Mouse (Mus musculus) common myeloid progenitor, adult 5-6 weeks (primary cell): Measurements from ENCODE around the gene Cldn2. TPM values are rescaled to one million over a fixed set of nuclear protein-coding genes. Genes with fewer than 3 reads are reported as not detected.
A peak's percentile ranks its signal among the peaks of the same experiment; 100 is the strongest.

Experiments used
- ATAC-seq: replicated peaks from 2 replicates; pipeline ENCODE4 v1.8.0; 2016; ENCODE audit warnings: low read depth, mild to moderate bottlenecking, moderate TSS enrichment, inconsistent platforms; ENCODE audit not compliant: poor library complexity, severe bottlenecking
- total RNA-seq: library from RNA; stranded (forward); fragments of 200-1000, 187-1606 nt; gene quantifications from 2 replicates; pipeline ENCODE4 v1.2.3, GENCODE M21; 2017

The Cldn2 gene
- total RNA-seq, 1 experiment from 2014 or later, result not detected

GRCm38 (mm10) chrX:139803028-139803427 is 2.4 kb downstream of the Cldn2 start:
- no peak for ATAC-seq

DNA sequence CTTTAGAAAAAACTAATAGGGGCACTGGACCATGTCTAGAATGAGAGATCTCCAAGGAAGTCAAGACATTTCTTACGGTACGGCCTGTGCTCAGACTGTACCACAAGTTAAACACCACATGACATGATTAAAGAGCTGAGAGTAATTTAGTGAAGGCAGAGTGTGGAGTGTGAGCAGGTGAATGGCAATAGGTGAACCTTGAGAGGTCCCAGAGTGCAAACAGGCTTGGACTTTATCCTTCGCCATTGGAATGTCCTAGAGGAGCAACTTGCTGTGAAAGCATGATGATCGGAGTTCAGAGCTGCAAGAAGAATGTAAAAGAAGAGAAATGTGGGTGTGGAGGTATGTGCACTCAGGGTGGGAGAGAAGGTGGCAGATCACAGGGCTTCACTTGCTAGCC is 5.3 kb downstream of the Cldn2 start:
- ATAC-seq, result no peak

GRCm38 (mm10) chrX:139807391-139807790 is 6.8 kb downstream of the Cldn2 start:
- no peak for ATAC-seq

DNA sequence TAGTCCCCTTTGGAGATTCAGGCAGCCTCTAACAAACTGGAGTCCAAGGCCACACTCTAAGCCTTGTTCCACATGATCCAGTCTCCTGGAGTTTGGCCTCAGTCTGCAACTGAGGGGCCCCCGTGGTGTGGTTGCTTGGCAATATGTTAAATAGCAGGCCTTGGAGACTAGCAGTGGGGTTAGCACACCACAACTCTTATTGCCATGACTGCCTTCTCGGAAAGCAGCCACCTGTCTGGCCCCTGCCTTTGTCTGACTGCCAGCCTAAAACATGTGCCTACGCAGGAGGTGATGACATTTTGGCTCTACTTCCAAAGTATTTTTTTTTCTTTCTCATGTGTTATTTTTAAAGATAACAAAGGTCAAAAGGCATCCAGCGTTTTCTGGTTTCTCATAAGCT is 7.5 kb downstream of the Cldn2 start:
- ATAC-seq, result no peak

GRCm38 (mm10) chrX:139808501-139808900 is 7.9 kb downstream of the Cldn2 start:
- ATAC-seq, result no peak

DNA sequence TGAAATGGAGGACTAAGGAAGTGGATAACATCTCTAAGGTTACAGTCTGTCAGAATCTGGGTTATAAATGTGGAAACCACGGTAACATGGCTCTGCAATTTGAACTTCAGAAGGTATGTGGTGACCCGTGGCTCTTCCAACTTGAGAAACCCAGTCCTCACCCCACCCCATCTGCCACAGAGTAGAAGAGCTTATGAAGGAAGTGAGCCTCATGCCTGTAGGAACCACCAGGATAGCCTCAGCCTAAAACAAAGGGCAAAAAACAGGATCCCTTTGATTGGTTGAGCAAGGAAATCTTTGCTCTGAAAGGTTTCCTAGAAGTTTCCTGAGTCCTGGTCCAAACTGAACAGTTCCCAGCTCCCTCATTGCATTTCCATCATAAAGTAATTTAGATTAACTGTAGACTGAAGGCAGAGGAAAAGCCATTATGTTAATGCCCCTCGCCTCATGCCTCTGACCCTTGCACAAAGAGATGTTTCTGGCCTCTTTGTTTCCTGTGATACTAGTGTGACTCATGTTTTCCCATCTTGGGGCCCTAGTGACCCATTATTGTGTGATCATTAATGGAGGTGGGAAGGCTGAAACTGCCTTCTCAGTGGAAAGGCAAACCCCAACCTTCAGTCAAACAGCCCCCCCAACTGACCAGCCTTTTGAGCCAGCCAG is 12.1 kb downstream of the Cldn2 start:
- 0 out of 2 replicates have a peak, but pooled peaks have one; percentile 33 for ATAC-seq

- ATAC-seq, result peak; percentile 43
Observed at GRCm38 (mm10) chrX:139813299-139814002, 12.8 kb downstream of the Cldn2 start.

DNA sequence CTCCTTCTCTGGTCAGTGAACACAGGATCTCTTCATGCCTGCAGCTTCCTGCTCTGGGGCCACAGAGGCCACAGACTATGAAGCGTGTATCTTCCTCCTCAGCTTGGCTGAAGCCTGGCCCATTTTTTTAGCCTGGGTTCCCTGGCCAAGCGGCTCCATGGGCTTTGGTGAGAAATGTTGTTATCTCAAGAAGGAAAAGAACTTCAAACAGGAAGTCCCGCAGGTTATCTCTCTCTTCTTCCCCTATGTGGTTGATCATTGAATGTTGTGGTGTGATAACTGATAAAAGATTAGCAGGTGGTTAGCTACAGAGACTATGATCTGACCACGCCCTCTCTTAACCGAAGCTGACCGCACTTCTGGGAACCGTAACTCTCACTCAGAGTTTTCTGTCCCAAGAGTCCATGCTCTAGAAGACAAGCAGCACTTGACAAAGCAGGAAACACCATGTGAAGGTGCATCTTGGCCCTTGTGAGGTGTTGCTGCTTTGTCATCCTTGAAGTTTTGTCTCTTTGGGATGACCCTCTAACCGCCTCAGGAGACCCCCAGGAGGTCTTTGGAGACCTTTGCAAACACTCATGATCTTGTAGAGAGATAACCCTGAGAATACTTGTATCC is 13.5 kb downstream of the Cldn2 start:
- ATAC-seq, result peak; percentile 75

DNA sequence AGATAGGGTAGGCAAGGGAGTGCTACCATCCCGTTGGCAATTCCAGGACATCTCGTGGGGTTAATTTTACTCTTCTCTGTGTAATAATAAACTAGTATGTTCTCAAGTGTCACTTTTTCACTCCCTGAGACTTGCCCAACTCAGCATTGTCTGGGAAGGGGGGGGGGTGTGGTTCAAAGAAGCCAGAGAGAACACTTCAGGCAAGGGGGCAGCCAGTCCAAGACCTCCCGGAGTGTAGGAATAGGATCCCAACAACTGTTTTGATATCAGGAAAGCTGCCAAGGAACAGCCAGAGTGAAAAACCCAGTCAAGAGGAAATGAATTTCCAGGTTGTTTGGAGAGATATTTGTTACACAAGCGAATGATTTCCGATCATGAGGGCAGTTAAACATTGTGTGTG is 14.6 kb downstream of the Cldn2 start:
- ATAC-seq, result no peak

DNA sequence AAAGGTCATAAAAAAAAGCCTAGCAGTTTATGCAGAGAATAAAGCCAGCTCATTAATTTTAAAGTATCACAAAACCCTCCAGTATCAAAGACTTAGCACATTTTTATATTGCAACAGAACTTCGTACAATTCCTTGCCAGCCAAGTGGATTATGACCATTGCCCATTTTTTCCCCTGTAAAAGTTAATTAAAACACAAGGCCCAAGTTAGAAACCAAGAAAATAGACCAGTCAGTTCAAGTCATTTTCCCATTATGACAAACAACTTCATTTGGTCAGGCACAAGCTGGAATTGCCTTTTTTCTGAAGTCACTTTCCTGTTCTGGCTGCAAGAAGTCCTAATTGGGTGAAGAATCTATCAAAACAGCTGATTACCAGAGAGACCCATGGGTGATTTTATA is 24.8 kb downstream of the Cldn2 start:
- no peak for ATAC-seq

DNA sequence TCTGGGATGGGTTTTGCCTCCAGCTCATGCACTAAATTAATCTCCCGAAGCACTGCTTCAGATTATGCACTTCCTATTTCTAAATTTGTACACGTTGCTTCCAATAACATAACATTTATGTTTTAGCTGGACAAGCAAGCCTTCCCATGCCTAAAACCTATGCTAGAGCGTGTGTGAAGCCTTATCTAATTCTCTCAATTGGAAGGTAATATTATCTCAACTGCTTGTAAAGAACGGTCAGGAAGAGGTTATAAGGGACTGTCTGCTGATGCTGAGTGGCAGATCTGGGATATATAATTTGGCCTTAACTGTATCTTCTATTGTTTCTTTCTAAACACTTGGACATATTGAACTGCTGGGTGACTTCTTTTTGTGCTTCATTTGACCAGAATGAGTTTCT is 26.3 kb downstream of the Cldn2 start:
- no peak for ATAC-seq

- no peak for ATAC-seq
Observed at GRCm38 (mm10) chrX:139828363-139829092, 27.9 kb downstream of the Cldn2 start.

- ATAC-seq, result peak; percentile 98
Observed at GRCm38 (mm10) chrX:139832464-139832863, 31.8 kb downstream of the Cldn2 start.

DNA sequence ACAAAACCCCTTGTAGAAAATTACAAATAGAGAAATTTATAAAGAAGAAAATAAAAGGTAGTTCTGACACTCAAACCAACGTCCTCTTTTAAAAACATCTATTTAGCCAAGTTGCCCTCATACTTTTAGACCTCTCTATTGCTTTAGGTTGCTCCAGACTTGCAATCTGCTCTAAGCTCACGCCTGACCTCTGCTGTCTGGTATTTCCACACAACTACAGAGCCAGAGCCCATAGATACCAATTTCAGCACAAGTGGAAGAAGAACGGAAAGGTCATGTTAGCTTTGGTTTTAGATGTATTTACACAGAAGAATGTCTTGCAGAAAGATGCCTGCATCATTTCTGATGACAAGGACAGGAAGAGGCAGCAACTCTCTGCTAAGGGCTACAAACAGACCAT is 38.4 kb downstream of the Cldn2 start:
- no peak for ATAC-seq

DNA sequence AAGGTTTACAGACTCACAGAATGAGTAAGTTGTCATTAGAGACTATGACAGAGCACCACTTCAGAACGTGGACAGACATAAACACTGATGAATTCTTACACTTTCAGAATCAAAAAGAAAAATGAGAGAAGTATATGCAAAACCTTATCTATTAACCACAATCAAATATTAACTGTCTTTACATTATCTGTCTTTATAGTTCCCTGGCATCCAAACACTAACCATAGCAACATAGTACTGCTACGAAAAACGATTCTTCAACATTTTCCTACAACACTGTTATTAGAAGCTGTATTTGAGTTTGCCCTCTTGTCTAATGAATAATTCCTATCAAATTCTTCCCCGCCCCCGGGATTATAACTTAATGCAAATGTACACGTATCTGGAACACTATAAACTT is 40.5 kb downstream of the Cldn2 start:
- no peak for ATAC-seq

DNA sequence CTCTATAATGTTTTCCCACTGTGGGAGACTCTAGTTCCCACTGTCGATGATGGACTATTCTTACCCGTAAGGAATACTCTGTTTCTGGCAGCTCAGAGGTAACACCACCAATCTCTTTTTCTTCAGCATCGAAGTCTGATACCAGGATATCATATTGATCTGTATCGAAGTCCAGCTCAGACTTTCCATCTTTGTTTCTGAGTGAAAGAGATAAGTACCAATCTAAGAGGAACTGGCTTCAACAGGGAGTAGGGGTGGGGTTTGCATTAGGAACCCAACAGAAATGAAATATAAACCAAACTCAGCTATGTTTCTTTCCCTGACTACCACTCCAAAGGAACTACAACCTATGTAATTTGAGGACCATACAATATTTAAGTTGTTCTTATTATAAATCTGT is 54.2 kb downstream of the Cldn2 start:
- no peak for ATAC-seq

- no peak for ATAC-seq
Observed at GRCm38 (mm10) chrX:139859402-139859801, 58.8 kb downstream of the Cldn2 start.
